Mouse (Mus musculus): ENCODE measurements at regions not wholly inside any gene's neighbourhood (a gene's known extent, or its start where the extent isn't known, plus 50 kb on each side); places are given as distances from the start of the nearest gene placed in this dataset.
A peak's percentile ranks its signal among the peaks of the same experiment; 100 is the strongest.

DNA sequence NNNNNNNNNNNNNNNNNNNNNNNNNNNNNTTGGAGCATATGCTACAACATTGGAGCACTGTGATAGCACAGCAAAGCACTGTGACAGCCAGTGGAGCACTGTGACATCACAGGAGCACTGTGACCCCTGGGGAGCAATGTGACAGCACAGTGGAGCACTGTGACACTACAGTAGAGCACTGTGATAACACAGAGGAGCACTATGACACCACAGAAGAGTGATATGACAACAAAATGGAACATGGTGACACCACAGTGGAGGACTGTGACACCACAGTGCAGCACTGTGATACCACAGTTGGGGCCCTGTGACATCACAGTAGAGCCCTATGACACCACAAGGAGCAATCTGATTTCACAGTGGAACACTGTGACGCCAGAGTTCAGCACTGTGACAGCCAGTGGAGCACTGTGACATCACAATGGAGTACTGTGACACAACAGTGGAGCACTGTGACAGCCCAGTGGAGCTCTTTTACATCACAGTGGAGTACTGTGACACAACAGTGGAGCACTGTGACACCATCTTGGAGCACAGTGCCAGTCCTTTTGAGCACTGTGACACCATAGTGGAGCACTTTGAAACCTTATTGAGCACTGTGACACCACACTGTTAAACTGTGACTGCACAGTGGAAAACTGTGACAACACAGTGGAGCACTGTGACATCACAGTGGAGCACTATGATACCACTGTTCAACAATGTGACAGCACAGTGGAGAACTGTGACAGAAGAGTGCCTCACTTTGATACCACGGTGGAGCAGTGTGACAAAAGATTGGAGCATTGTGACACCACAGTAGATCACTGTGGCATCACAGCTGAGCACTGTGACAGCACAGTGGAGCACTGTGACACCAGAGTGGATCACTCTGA, 116.9 kb upstream of the Vmn1r2 start:
- Histone ChIP-seq H3K4me3 (ENCODE audit: low read depth, low read length) (no peak overlapping the region), H3K9me3 (replicated peaks; ENCODE audit: control insufficient read depth, low read length) (peaks cover 53% of the 10 kb centered on the region), H3K4me2 (ENCODE audit: low read depth, low read length) (no peak overlapping the region), H3K27ac (ENCODE audit: low read depth) (no peak overlapping the region), H3K4me1 (ENCODE audit: control insufficient read depth, insufficient read depth) (no peaks in the 10 kb centered on the region), H3K36me3 (replicated peaks; ENCODE audit: control insufficient read depth, insufficient read depth, low read length) (no peaks in the 10 kb centered on the region), H3K9ac (replicated peaks; ENCODE audit: low read depth, low read length) (no peak overlapping the region), H3K27me3 (ENCODE audit: control insufficient read depth, insufficient read depth, low read length) (no peaks in the 10 kb centered on the region)
- WGBS = 40% methylated on average over 2 of the region's 2 CpGs
- ATAC-seq (ENCODE audit: insufficient read depth, low read depth) (peak; percentile 38; the same call in 1 of the 2 replicates), DNase-seq (ENCODE audit: low spot score) (no peak)
- TF ChIP-seq CTCF (IDR thresholded peaks at IDR 0.05; ENCODE audit: low read depth) = no peak
- no peak for TF ChIP-seq EP300 (IDR thresholded peaks at IDR 0.05; ENCODE audit: low read depth)

DNA sequence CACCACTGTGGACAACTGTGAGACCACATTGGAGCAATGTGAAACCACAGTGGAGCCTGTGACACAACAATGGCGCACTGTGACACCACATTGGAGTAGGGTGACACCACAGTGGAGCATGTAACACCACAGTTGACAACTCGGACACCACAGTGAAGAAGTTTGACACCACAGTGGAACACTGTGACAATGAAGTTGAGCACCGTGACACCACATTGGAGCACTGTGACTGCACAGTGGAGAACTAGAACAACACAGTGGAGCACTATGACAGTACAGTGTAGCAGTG, 116.3 kb upstream of the Vmn1r2 start:
- Histone ChIP-seq H3K4me2 (ENCODE audit: low read depth, low read length) (no peak overlapping the region), H3K27ac (ENCODE audit: low read depth) (no peak overlapping the region), H3K9me3 (replicated peaks; ENCODE audit: control insufficient read depth, low read length) (peaks cover 58% of the 10 kb centered on the region), H3K4me3 (ENCODE audit: low read depth, low read length) (no peak overlapping the region), H3K4me1 (ENCODE audit: control insufficient read depth, insufficient read depth) (no peaks in the 10 kb centered on the region), H3K9ac (replicated peaks; ENCODE audit: low read depth, low read length) (no peak overlapping the region), H3K36me3 (replicated peaks; ENCODE audit: control insufficient read depth, insufficient read depth, low read length) (no peaks in the 10 kb centered on the region), H3K27me3 (ENCODE audit: control insufficient read depth, insufficient read depth, low read length) (no peaks in the 10 kb centered on the region)
- no peak for ATAC-seq (ENCODE audit: insufficient read depth, low read depth)
- no peak for DNase-seq (ENCODE audit: low spot score)
- WGBS = 59% methylated on average over 3 of the region's 3 CpGs
- no peak for TF ChIP-seq CTCF (IDR thresholded peaks at IDR 0.05; ENCODE audit: low read depth)
- TF ChIP-seq EP300 (IDR thresholded peaks at IDR 0.05; ENCODE audit: low read depth) = no peak

DNA sequence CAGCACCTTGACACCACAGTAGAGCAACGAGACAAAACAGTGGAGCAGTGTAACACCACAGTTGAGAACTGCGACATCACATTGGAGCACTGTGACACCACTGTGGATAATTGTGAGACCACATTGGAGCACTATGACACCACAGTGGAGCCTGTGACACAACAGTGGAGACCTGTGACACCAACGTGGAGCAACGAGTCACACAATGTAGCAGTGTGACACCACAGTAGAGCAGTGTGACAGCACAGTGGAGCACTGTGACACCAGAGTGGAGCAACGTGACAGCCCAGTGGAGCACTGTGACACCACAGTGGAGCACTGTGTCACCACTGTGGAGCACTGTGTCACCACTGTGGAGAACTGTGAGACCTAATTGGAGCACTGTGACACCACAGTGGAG, 115.9 kb upstream of the Vmn1r2 start:
- no peak overlapping the region for H3K4me3 ChIP-seq (ENCODE audit: low read depth, low read length)
- H3K4me1 ChIP-seq (ENCODE audit: control insufficient read depth, insufficient read depth) = no peaks in the 10 kb centered on the region
- no peak overlapping the region for H3K4me2 ChIP-seq (ENCODE audit: low read depth, low read length)
- H3K36me3 ChIP-seq (replicated peaks; ENCODE audit: control insufficient read depth, insufficient read depth, low read length) = no peaks in the 10 kb centered on the region
- 58% methylated on average over 5 of the region's 5 CpGs for WGBS
- H3K27me3 ChIP-seq (ENCODE audit: control insufficient read depth, insufficient read depth, low read length) = no peaks in the 10 kb centered on the region
- H3K9ac ChIP-seq (replicated peaks; ENCODE audit: low read depth, low read length) = no peak overlapping the region
- H3K27ac ChIP-seq (ENCODE audit: low read depth) = no peak overlapping the region
- H3K9me3 ChIP-seq (replicated peaks; ENCODE audit: control insufficient read depth, low read length) = peaks cover 62% of the 10 kb centered on the region
- no peak for TF ChIP-seq CTCF (IDR thresholded peaks at IDR 0.05; ENCODE audit: low read depth)
- no peak for TF ChIP-seq EP300 (IDR thresholded peaks at IDR 0.05; ENCODE audit: low read depth)
- DNase-seq (ENCODE audit: low spot score) (no peak), ATAC-seq (ENCODE audit: insufficient read depth, low read depth) (0 out of 2 replicates have a peak, but pooled peaks have one; percentile 9)

DNA sequence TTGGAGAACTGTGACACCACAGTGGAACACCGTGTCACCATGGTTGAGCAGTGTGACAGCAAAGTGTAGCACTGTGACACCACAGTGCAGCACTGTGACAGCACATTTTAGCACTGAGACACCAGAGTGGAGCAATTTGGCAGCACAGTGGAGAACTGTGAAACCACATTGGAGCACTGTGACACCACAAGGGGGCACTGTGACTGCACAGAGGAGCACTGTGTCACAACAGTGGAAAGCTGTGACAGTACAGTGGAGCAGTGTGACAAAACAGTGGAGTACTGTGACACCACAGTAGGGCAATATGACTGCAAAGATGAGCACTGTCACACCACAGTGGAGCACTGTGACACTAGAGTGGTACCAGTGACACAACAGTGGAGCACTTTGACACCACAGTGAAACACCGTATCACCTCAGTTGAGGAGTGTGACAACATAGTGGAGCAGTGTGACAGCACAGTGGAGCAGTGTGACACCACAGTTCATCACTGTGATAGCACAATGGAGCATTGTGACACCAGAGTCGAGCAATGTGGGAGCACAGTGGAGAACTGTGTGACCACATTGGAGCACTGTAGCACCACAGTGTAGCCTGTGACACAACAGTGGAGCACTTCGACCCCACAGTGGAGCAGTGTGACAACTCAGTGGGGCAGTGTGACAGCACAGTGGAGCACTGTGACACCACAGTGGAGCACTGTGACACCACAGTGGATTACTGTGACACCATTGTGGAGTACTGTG, 114.6 kb upstream of the Vmn1r2 start:
- H3K4me3 ChIP-seq (ENCODE audit: low read depth, low read length) = no peak overlapping the region
- peak; percentile 25; the same call in 1 of the 2 replicates for ATAC-seq (ENCODE audit: insufficient read depth, low read depth)
- TF ChIP-seq CTCF (IDR thresholded peaks at IDR 0.05; ENCODE audit: low read depth) = no peak
- no peak for TF ChIP-seq EP300 (IDR thresholded peaks at IDR 0.05; ENCODE audit: low read depth)
- no peaks in the 10 kb centered on the region for H3K36me3 ChIP-seq (replicated peaks; ENCODE audit: control insufficient read depth, insufficient read depth, low read length)
- peaks cover 64% of the 10 kb centered on the region for H3K9me3 ChIP-seq (replicated peaks; ENCODE audit: control insufficient read depth, low read length)
- 62% methylated on average over 4 of the region's 4 CpGs for WGBS
- no peak overlapping the region for H3K9ac ChIP-seq (replicated peaks; ENCODE audit: low read depth, low read length)
- no peaks in the 10 kb centered on the region for H3K27me3 ChIP-seq (ENCODE audit: control insufficient read depth, insufficient read depth, low read length)
- no peak for DNase-seq (ENCODE audit: low spot score)
- no peaks in the 10 kb centered on the region for H3K4me1 ChIP-seq (ENCODE audit: control insufficient read depth, insufficient read depth)
- no peak overlapping the region for H3K27ac ChIP-seq (ENCODE audit: low read depth)
- H3K4me2 ChIP-seq (ENCODE audit: low read depth, low read length) = no peak overlapping the region

DNA sequence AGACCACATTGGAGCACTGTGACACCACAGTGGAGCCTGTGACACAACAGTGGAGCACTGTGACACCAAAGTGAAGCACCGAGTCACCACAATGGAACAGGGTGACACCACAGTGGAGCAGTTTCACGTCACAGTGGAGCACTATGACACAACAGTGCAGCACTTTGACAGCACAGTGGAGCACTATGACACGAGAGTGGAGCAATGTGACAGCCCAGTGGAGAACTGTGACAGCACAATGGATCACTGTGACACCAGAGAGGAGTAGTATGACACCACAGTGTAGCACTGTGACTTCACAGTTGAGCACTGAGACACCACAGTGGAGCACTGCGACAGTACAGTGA, 114.1 kb upstream of the Vmn1r2 start:
- Histone ChIP-seq H3K4me3 (ENCODE audit: low read depth, low read length) (no peak overlapping the region), H3K4me2 (ENCODE audit: low read depth, low read length) (no peak overlapping the region), H3K9me3 (replicated peaks; ENCODE audit: control insufficient read depth, low read length) (peaks cover 64% of the 10 kb centered on the region), H3K27me3 (ENCODE audit: control insufficient read depth, insufficient read depth, low read length) (no peaks in the 10 kb centered on the region), H3K9ac (replicated peaks; ENCODE audit: low read depth, low read length) (no peak overlapping the region), H3K4me1 (ENCODE audit: control insufficient read depth, insufficient read depth) (no peaks in the 10 kb centered on the region), H3K36me3 (replicated peaks; ENCODE audit: control insufficient read depth, insufficient read depth, low read length) (no peaks in the 10 kb centered on the region), H3K27ac (ENCODE audit: low read depth) (no peak overlapping the region)
- DNase-seq (ENCODE audit: low spot score) (no peak), ATAC-seq (ENCODE audit: insufficient read depth, low read depth) (peak; percentile 4; the same call in 1 of the 2 replicates)
- 52% methylated on average over 4 of the region's 4 CpGs for WGBS
- TF ChIP-seq EP300 (IDR thresholded peaks at IDR 0.05; ENCODE audit: low read depth) (no peak), CTCF (IDR thresholded peaks at IDR 0.05; ENCODE audit: low read depth) (no peak)

Data from heart, postnatal 0 days (tissue).